Mouse (Mus musculus) ES-E14 (cell line): ENCODE measurements around the gene E2f7.

Experiments used
- CHD2 ChIP-seq: IDR thresholded peaks from 2 replicates; pipeline ENCODE4 v1.6.1; 2014; ENCODE audit warnings: mild to moderate bottlenecking, low read depth, low read length, inconsistent platforms
- HCFC1 ChIP-seq: IDR thresholded peaks from 2 replicates; pipeline ENCODE4 v1.6.1; 2012; ENCODE audit warnings: low read length, inconsistent platforms, borderline replicate concordance; ENCODE audit not compliant: insufficient read depth

GRCm38 (mm10) chr10:110705672-110706071, 39.6 kb upstream of the E2f7 start:
- TF ChIP-seq CHD2 (no peak), HCFC1 (no peak)
